Mouse (Mus musculus) limb, embryonic 14.5 days (tissue): ENCODE results near the gene Ppl. TPM values are rescaled to one million over a fixed set of nuclear protein-coding genes. Genes with fewer than 3 reads are reported as not detected.

Experiments
- ATAC-seq: fragments of 200-750 bp; cut with Nextera tagmentation; 2 replicates; pipeline ENCODE4 v1.8.0; 2017; ENCODE audit warnings: low read depth, moderate number of reproducible peaks, moderate TSS enrichment; ENCODE audit not compliant: low FRiP score
- DNase-seq: peaks from one replicate; pipeline ENCODE4 v3.0.0-alpha.2; 2015; ENCODE audit warnings: low spot score
- H3K27ac ChIP-seq: fragments of 300-500 bp; sonication (generic); replicated peaks from 2 replicates; pipeline ENCODE4 v1.5.1; 2014; ENCODE audit warnings: low read depth, mild to moderate bottlenecking, low read length, moderate library complexity, mixed read lengths
- H3K27me3 ChIP-seq: fragments of 300-500 bp; sonication (generic); 2 replicates; pipeline ENCODE4 v1.6.1; 2014; ENCODE audit warnings: low read length, mixed read lengths; ENCODE audit not compliant: control insufficient read depth, insufficient read depth
- H3K36me3 ChIP-seq: fragments of 300-500 bp; sonication (generic); 2 replicates; pipeline ENCODE4 v1.6.1; 2014; ENCODE audit warnings: mild to moderate bottlenecking, low read length, moderate library complexity, mixed read lengths; ENCODE audit not compliant: control insufficient read depth, insufficient read depth
- H3K4me1 ChIP-seq: fragments of 300-500 bp; sonication (generic); 2 replicates; pipeline ENCODE4 v1.6.1; 2014; ENCODE audit warnings: antibody characterized with exemption, low read length, mixed read lengths; ENCODE audit not compliant: control insufficient read depth, insufficient read depth
- H3K4me2 ChIP-seq: fragments of 300-500 bp; sonication (generic); replicated peaks from 2 replicates; pipeline ENCODE4 v1.6.1; 2014; ENCODE audit warnings: low read depth, mild to moderate bottlenecking, low read length, moderate library complexity; ENCODE audit not compliant: severe bottlenecking
- H3K4me3 ChIP-seq: fragments of 300-500 bp; sonication (generic); replicated peaks from 2 replicates; pipeline ENCODE4 v1.5.1; 2014; ENCODE audit warnings: low read length
- H3K9ac ChIP-seq: fragments of 300-500 bp; sonication (generic); 2 replicates; pipeline ENCODE4 v1.6.1; 2014; ENCODE audit warnings: mild to moderate bottlenecking, low read depth, low read length, moderate library complexity; ENCODE audit not compliant: severe bottlenecking
- H3K9me3 ChIP-seq: fragments of 300-500 bp; sonication (generic); 2 replicates; pipeline ENCODE4 v1.6.1; 2016; ENCODE audit warnings: low read length; ENCODE audit not compliant: control insufficient read depth
- POLR2A ChIP-seq: fragments of 200-500 bp; IDR thresholded peaks from 2 replicates; pipeline ENCODE4 v1.8.0; 2012; ENCODE audit warnings: inconsistent platforms, mild to moderate bottlenecking, moderate library complexity, borderline replicate concordance; ENCODE audit not compliant: insufficient read depth, insufficient read length; ENCODE audit errors: extremely low read depth
- WGBS: fragments of 180-500 bp; shearing (Covaris S2); extraction: QIAGEN DNeasy Blood & Tissue Kit; methylation state at CpG from one replicate; pipeline ENCODE4 v1.1.7; 2014; 5-methylcytosine and 5-hydroxymethylcytosine counted together
- polyA plus RNA-seq, 2 experiments: library from polyadenylated mRNA; depleted of rRNA in 1 of 2; stranded (reverse) in 1 of 2; unstranded in 1 of 2; fragments of >200 nt; fragmentation: Nextera tagmentation in 1 of 2; extraction: Ambion mirVana in 1 of 2; gene quantifications; 2 replicates each; pipeline versions ENCODE4 v1.2.1 to v1.2.3; 2012 to 2014

The Ppl gene
- polyA plus RNA-seq, 2 experiments = 15.6 to 33.7 TPM

- H3K9me3 ChIP-seq = no peaks in the 10 kb centered on the region
- H3K4me3 ChIP-seq = no peak overlapping the region
- ATAC-seq (no peak), DNase-seq (peak; percentile 49)
- 12% methylated on average over 4 of the region's 4 CpGs for WGBS
- no peaks in the 10 kb centered on the region for H3K36me3 ChIP-seq
- no peak overlapping the region for H3K4me2 ChIP-seq
- H3K9ac ChIP-seq = no peak overlapping the region
- H3K27ac ChIP-seq = no peak overlapping the region
- TF ChIP-seq POLR2A = no peak
- peaks cover 5% of the 10 kb centered on the region for H3K4me1 ChIP-seq
- peaks cover 26% of the 10 kb centered on the region for H3K27me3 ChIP-seq
Observed at GRCm38 (mm10) chr16:5136505-5136904, 4.3 kb upstream of the Ppl start.

DNA sequence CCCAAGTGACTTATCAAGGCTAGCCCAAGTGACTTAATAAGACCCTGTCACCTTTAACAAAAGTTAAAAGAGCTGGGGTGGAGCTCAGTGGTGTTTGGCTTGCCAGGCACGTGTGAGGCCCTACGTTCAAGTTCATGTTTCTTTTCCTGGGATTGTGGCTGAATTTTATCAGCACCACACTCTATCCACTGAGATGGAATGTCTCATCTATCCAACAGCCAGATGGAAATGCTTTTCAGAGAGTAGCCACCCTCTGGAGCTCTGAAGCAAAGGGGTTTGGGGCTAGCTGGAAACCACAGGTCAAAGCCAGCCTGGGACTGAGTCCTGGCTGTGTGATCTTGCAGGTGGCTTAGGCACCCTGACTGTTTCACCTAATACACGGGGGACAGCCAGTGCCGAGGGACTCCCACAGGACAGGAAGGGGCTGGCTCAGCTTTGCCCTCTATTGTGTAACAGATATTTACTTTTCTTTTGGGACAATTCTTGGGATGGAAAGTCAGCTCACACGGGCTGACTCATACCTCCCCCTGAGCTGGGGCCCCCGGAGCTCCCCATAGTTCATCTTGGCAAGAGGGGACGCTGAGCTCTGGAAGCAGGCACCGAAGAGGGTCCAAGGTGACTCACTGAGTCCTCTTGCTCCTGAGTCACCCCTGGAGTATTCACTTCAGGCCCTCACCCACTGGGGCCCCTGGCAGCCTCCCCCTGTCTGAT lies 3.5 kb upstream of the Ppl start:
- Histone ChIP-seq H3K4me3 (no peak overlapping the region), H3K4me1 (peaks cover 5% of the 10 kb centered on the region), H3K36me3 (no peaks in the 10 kb centered on the region), H3K4me2 (no peak overlapping the region), H3K27ac (no peak overlapping the region), H3K9me3 (no peaks in the 10 kb centered on the region), H3K27me3 (peaks cover 34% of the 10 kb centered on the region), H3K9ac (no peak overlapping the region)
- no peak for ATAC-seq
- 70% methylated on average over 8 of the region's 8 CpGs for WGBS
- no peak for TF ChIP-seq POLR2A
- DNase-seq = no peak

- Histone ChIP-seq H3K36me3 (no peaks in the 10 kb centered on the region), H3K27ac (no peak overlapping the region), H3K4me3 (no peak overlapping the region), H3K4me1 (peaks cover 5% of the 10 kb centered on the region), H3K9ac (no peak overlapping the region), H3K27me3 (peaks cover 39% of the 10 kb centered on the region), H3K4me2 (no peak overlapping the region), H3K9me3 (no peaks in the 10 kb centered on the region)
- ATAC-seq = peak; percentile 45
- peak; percentile 69 for DNase-seq
- WGBS = 65% methylated on average over 14 of the region's 14 CpGs
- TF ChIP-seq POLR2A = no peak
Observed at GRCm38 (mm10) chr16:5134623-5135330, 2.6 kb upstream of the Ppl start.

- H3K36me3 ChIP-seq = no peaks in the 10 kb centered on the region
- H3K27ac ChIP-seq = no peak overlapping the region
- H3K4me3 ChIP-seq = peak overlapping the region; percentile 41; the same call in 1 of the 2 replicates
- 6% methylated on average over 25 of the region's 25 CpGs for WGBS
- ATAC-seq (no peak), DNase-seq (no peak)
- no peak for TF ChIP-seq POLR2A
- H3K4me1 ChIP-seq = peaks cover 5% of the 10 kb centered on the region; the same call in 1 of the 2 replicates
- no peaks in the 10 kb centered on the region for H3K9me3 ChIP-seq
- H3K9ac ChIP-seq = no peak overlapping the region
- H3K4me2 ChIP-seq = peak overlapping the region; percentile 58; the same call in 1 of the 2 replicates
- H3K27me3 ChIP-seq = peaks cover 46% of the 10 kb centered on the region
Observed at GRCm38 (mm10) chr16:5131251-5131922, 834 bp downstream of the Ppl start.

DNA sequence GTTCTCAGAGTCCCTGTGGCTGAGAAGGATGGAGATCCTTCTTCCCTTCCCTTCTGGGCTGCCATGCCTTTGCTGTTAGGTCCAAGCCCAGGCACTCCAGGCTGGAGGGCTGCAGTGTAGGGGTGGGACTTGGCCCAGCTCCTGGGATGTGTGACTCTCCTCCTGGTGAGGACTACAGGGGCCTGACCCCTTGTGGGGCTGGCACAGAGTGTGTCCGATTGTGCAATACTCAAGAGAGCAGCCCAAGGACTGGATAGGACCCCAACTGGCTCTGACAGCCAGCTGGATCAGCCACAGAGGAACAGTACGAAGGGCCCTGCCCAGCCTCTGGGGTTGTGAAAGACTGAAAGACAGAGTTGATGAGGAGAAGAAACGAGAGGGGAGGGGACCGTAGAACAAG lies 1.5 kb downstream of the Ppl start:
- DNase-seq (no peak), ATAC-seq (no peak)
- Histone ChIP-seq H3K4me2 (no peak overlapping the region), H3K9ac (no peak overlapping the region), H3K9me3 (no peaks in the 10 kb centered on the region), H3K36me3 (no peaks in the 10 kb centered on the region), H3K4me3 (0 out of 2 replicates have a peak overlapping the region, but pooled peaks have one; percentile 41), H3K27ac (no peak overlapping the region), H3K4me1 (peaks cover 5% of the 10 kb centered on the region; the same call in 1 of the 2 replicates), H3K27me3 (peaks cover 46% of the 10 kb centered on the region)
- no peak for TF ChIP-seq POLR2A
- WGBS = 31% methylated on average over 4 of the region's 4 CpGs
